Mouse (Mus musculus): ENCODE data around the gene Cdipt. TPM values are rescaled to one million over a fixed set of nuclear protein-coding genes. Genes with fewer than 3 reads are reported as not detected.

Cdipt gene
- polyA plus RNA-seq, 2 experiments: 32.6 to 36.4 TPM

DNA sequence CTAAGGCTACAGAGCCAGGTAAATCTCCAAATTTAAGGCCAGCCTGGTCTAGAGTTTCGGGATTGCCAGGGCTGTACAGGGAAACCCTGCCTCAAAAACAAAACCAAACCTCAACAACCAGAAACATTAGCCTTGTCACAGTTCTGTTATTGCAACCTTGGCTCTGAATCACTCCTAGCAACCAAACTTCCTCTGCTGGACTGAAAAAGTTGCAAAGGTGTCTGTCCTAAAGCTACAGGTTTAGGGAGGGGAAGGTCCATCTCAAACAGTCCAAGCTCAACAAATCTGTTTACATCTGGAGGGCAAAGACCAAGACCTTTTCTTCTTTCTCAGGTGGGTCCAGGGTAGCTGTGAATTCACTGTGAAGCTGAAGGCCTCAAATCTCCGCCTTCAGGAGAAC, 35.3 kb downstream of the Cdipt start:
- H3K36me3 ChIP-seq (replicated peaks; ENCODE audit: control insufficient read depth, insufficient read depth, low read depth): peaks cover 5% of the 10 kb centered on the region
- no peak for DNase-seq (ENCODE audit: low read depth in 3 of 3, low spot score in 3 of 3)
- H3K4me1 ChIP-seq (replicated peaks; ENCODE audit: control insufficient read depth in 2 of 2, insufficient read depth in 2 of 2, low read length in 1 of 2): peaks cover 19 to 33% of the 10 kb centered on the region in 2 experiments

DNA sequence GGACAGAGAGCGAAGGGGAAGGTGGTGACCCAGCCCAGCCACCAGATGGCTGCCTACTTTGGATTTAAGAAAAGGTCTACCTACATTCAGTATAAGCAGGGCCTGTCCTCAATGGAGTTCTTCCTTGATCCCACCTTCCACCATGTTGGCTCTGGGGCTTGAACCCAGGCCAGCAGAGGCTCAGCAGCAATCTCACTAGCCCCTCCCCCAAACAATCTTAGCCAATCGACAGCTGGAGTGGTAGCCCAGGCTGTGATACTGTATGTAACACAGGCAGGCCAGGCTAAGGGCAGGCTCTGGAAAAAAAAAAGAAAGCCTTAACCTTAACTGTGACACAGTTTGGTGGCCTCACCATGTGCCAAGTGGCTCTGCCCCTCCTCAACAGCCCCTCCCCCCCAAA, 36.0 kb downstream of the Cdipt start:
- peaks cover 19 to 33% of the 10 kb centered on the region in 2 experiments for H3K4me1 ChIP-seq (replicated peaks; ENCODE audit: control insufficient read depth in 2 of 2, insufficient read depth in 2 of 2, low read length in 1 of 2)
- no peaks in the 10 kb centered on the region for H3K9me3 ChIP-seq (ENCODE audit: control insufficient read depth, low read length)
- H3K4me2 ChIP-seq (ENCODE audit: low read depth): no peak overlapping the region
- peaks cover 5% of the 10 kb centered on the region for H3K36me3 ChIP-seq (replicated peaks; ENCODE audit: control insufficient read depth, insufficient read depth, low read depth)
- H3K4me3 ChIP-seq (ENCODE audit: insufficient read depth in 1 of 2, low read depth in 2 of 2, low read length in 2 of 2): no peak overlapping the region
- no peak overlapping the region for H3K9ac ChIP-seq (replicated peaks)
- ATAC-seq (ENCODE audit: insufficient read depth) (no peak), DNase-seq (ENCODE audit: low read depth in 3 of 3, low spot score in 3 of 3) (no peak)
- no peaks in the 10 kb centered on the region for H3K27me3 ChIP-seq (ENCODE audit: control insufficient read depth, insufficient read depth, low read length)
- no peak for TF ChIP-seq EP300 (IDR thresholded peaks at IDR 0.05; ENCODE audit: low read depth)
- TF ChIP-seq CTCF (IDR thresholded peaks at IDR 0.05; ENCODE audit: low read depth): no peak
- no peak overlapping the region for H3K27ac ChIP-seq
- WGBS (ENCODE audit: insufficient replicate concordance): 73% methylated on average over 2 of the region's 2 CpGs

More for the DNA sequence above, 35.3 kb downstream of the Cdipt start:
- Histone ChIP-seq H3K27me3 (ENCODE audit: control insufficient read depth, insufficient read depth, low read length) (no peaks in the 10 kb centered on the region), H3K9ac (replicated peaks) (no peak overlapping the region), H3K9me3 (ENCODE audit: control insufficient read depth, low read length) (no peaks in the 10 kb centered on the region), H3K4me2 (ENCODE audit: low read depth) (no peak overlapping the region), H3K27ac (no peak overlapping the region), H3K4me3 (ENCODE audit: insufficient read depth in 1 of 2, low read depth in 2 of 2, low read length in 2 of 2) (no peak overlapping the region)
- no peak for TF ChIP-seq EP300 (IDR thresholded peaks at IDR 0.05; ENCODE audit: low read depth)
- no peak for TF ChIP-seq CTCF (IDR thresholded peaks at IDR 0.05; ENCODE audit: low read depth)
- ATAC-seq (ENCODE audit: insufficient read depth): no peak
- 87% methylated on average over 2 of the region's 2 CpGs for WGBS (ENCODE audit: insufficient replicate concordance)

DNA sequence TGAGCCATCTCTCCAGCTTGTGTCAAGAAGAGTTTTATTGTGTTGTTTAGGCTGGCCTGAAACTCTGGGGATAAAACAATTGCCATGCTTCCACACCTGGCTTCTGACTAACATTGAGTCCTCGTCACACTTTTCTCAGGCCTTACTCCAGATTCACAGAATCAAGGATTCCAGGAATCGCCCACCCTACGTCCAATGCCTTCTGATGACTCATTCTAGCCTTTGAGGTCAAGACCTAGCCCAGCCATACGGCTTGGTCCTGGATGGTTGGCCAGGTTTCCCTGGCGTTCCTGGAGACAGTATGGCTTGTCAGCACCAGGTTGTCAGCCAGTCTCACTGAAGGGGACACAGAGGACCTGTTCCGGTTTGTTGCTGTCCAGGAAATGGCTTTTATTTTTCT, 36.7 kb downstream of the Cdipt start:
- TF ChIP-seq CTCF (IDR thresholded peaks at IDR 0.05; ENCODE audit: low read depth) (no peak), EP300 (IDR thresholded peaks at IDR 0.05; ENCODE audit: low read depth) (no peak)
- no peaks in the 10 kb centered on the region for H3K27me3 ChIP-seq (ENCODE audit: control insufficient read depth, insufficient read depth, low read length)
- no peak overlapping the region for H3K4me2 ChIP-seq (ENCODE audit: low read depth)
- H3K36me3 ChIP-seq (replicated peaks; ENCODE audit: control insufficient read depth, insufficient read depth, low read depth): peaks cover 5% of the 10 kb centered on the region
- no peak overlapping the region for H3K9ac ChIP-seq (replicated peaks)
- DNase-seq (ENCODE audit: low read depth in 3 of 3, low spot score in 3 of 3) (no peak), ATAC-seq (ENCODE audit: insufficient read depth) (no peak)
- H3K9me3 ChIP-seq (ENCODE audit: control insufficient read depth, low read length): no peaks in the 10 kb centered on the region
- WGBS (ENCODE audit: insufficient replicate concordance): 78% methylated on average over 6 of the region's 6 CpGs
- peaks cover 19 to 31% of the 10 kb centered on the region in 2 experiments for H3K4me1 ChIP-seq (replicated peaks; ENCODE audit: control insufficient read depth in 2 of 2, insufficient read depth in 2 of 2, low read length in 1 of 2)
- no peak overlapping the region for H3K4me3 ChIP-seq (ENCODE audit: insufficient read depth in 1 of 2, low read depth in 2 of 2, low read length in 2 of 2)
- no peak overlapping the region for H3K27ac ChIP-seq

DNA sequence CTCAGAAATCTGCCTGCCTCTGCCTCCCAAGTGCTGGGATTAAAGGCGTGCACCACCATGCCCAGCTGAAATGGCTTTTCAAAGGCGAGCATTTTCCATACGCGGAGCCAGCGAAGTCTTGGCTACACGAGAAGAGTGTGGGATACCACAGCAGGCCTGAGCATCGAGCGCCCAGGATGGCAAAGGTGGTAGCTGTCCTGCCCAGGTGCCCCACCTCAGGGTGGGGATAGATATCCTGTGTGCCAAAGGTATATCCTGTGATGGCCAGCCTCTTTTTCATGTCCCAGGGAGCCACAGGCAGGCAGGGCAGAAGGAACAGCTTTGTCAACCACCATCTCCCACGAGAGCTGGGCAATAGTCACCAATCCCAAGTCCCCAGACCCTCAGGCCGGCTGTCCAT, 37.1 kb downstream of the Cdipt start:
- WGBS (ENCODE audit: insufficient replicate concordance): 86% methylated on average over 10 of the region's 10 CpGs

DNA sequence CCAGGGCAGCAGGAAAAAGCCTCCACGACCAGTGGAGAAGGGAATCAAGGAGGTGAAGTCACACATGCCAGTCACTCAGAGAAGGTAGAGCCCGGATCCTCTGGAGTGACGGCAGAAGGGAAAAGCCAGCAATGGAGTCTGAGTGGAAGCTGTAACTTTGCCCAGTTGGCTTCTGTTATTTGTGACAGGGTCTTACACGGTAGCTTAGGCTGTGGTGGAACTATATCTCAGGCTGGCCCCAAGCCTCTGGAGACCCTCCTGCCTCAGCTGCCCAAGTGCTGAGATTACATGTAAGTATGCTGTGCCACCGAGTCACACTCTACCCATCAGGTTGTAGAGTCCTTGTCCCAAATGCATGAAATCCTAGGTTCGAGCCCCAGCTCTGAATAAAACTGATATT, 37.7 kb downstream of the Cdipt start:
- ATAC-seq (ENCODE audit: insufficient read depth) (no peak), DNase-seq (ENCODE audit: low read depth in 3 of 3, low spot score in 3 of 3) (no peak)
- H3K27ac ChIP-seq: no peak overlapping the region
- H3K9ac ChIP-seq (replicated peaks): 0 out of 2 replicates have a peak overlapping the region, but pooled peaks have one; percentile 4
- 81% methylated on average over 6 of the region's 6 CpGs for WGBS (ENCODE audit: insufficient replicate concordance)
- TF ChIP-seq CTCF (IDR thresholded peaks at IDR 0.05; ENCODE audit: low read depth): no peak
- H3K4me2 ChIP-seq (ENCODE audit: low read depth): peak overlapping the region; percentile 75
- H3K9me3 ChIP-seq (ENCODE audit: control insufficient read depth, low read length): no peaks in the 10 kb centered on the region
- H3K4me3 ChIP-seq (ENCODE audit: insufficient read depth in 1 of 2, low read depth in 2 of 2, low read length in 2 of 2): no peak overlapping the region
- H3K4me1 ChIP-seq (replicated peaks; ENCODE audit: control insufficient read depth in 2 of 2, insufficient read depth in 2 of 2, low read length in 1 of 2): peaks cover 19 to 28% of the 10 kb centered on the region in 2 experiments
- peaks cover 5% of the 10 kb centered on the region for H3K36me3 ChIP-seq (replicated peaks; ENCODE audit: control insufficient read depth, insufficient read depth, low read depth)
- no peaks in the 10 kb centered on the region for H3K27me3 ChIP-seq (ENCODE audit: control insufficient read depth, insufficient read depth, low read length)

More for the DNA sequence above, 37.1 kb downstream of the Cdipt start:
- Histone ChIP-seq H3K27me3 (ENCODE audit: control insufficient read depth, insufficient read depth, low read length) (no peaks in the 10 kb centered on the region), H3K4me2 (ENCODE audit: low read depth) (no peak overlapping the region), H3K9ac (replicated peaks) (no peak overlapping the region), H3K36me3 (replicated peaks; ENCODE audit: control insufficient read depth, insufficient read depth, low read depth) (peaks cover 5% of the 10 kb centered on the region), H3K27ac (no peak overlapping the region), H3K4me3 (ENCODE audit: insufficient read depth in 1 of 2, low read depth in 2 of 2, low read length in 2 of 2) (no peak overlapping the region), H3K9me3 (ENCODE audit: control insufficient read depth, low read length) (no peaks in the 10 kb centered on the region), H3K4me1 (replicated peaks; ENCODE audit: control insufficient read depth in 2 of 2, insufficient read depth in 2 of 2, low read length in 1 of 2) (peaks cover 23 to 32% of the 10 kb centered on the region in 2 experiments)
- DNase-seq (ENCODE audit: low read depth in 3 of 3, low spot score in 3 of 3) (no peak), ATAC-seq (ENCODE audit: insufficient read depth) (no peak)
- TF ChIP-seq EP300 (IDR thresholded peaks at IDR 0.05; ENCODE audit: low read depth) (no peak), CTCF (IDR thresholded peaks at IDR 0.05; ENCODE audit: low read depth) (no peak)
